Mouse (Mus musculus): ENCODE results near the gene Zfp993.
"Not testable (repeated sequence)": the region's sequence is repeated elsewhere in the genome, so short reads cannot be mapped to it uniquely, and the experiment has no call there.

The Zfp993 gene

DNA sequence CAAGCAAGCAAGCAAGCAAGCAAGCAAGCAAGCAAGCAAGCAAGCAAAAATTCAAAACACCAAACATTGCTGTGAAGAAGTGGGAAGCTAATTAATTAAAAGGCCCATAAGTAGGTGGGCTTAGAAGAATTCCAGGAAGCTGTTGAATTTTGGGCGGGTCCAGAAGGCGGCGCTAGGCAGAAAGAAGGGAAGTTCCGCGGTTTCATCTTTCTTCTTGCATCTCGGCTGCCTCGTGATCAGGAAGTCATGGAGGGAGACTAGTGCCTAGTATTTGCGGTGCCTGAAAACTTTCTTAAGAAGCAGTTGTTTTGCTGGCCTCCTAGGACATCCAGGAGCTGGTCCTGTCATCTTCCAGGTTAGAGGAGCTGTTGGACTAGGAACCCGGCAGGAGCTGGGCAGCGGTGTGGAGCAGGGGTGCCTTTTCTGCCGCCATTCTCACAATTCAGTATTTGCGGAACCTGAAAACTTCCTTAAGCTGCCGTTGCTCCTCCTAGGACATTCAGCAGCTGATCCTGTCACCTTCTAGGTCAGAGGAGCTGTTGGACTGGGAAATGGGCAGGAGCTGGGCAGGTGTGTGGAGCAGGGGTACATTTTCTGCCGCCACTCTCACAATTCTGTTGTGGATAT, at the start of gene Zfp993:
Zfp993 (plus strand) TSS at position 188 of the 627 bp plus-strand sequence.
- not testable (repeated sequence) for DNase-seq (ENCODE audit: low spot score)

DNA sequence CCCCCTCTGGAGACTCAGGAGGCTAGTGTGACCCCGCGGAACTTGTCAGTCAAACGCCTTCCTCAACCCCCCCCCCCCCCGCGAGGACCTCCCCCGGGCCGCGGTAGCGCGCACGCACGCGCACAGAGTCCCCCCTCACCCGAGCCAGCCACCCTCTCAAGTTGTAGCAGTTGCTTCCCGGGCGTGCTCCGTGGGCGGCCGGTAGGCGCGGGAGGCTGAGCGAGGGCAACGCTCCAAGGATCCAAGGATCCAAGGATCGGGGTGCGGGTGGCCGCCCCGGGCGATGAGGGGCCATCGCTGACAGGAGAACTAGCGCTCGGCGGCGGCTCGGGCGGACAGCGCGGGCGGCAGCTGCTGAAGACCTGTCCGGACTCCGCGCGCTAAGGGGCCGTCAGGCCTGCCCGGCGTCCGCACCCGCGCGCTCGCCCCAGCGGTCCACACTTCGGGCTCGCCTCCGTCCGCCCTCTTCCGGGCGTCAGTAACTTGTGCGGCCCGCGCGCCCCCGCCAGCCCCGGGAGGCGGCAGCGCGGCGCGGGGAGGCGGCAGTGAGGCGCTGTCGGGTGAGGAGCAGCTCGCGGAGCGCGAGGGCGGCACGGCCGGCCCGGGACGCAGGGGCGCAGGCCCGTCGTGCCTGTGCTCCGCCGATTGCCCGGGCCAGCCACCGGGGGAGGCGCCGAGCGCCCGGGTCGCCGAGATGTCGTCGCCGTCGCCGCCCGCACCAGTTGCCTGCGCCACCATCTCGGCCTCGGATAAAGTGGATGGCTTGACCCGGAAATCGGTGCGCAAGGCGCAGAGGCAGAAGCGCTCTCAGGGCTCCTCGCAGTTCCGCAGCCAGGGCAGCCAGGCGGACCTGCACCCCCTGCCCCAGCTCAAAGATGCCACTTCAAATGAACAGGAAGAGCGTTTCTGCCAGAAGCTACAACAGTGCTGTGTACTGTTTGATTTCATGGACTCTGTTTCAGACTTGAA, 30.6 kb upstream of the Zfp993 start:
- not testable (repeated sequence) for DNase-seq (ENCODE audit: low spot score)

GRCm38 (mm10) chr4:146603578-146604399, 7.0 kb upstream of the Zfp993 start:
- peak; percentile 10 for DNase-seq (ENCODE audit: low spot score)

DNA sequence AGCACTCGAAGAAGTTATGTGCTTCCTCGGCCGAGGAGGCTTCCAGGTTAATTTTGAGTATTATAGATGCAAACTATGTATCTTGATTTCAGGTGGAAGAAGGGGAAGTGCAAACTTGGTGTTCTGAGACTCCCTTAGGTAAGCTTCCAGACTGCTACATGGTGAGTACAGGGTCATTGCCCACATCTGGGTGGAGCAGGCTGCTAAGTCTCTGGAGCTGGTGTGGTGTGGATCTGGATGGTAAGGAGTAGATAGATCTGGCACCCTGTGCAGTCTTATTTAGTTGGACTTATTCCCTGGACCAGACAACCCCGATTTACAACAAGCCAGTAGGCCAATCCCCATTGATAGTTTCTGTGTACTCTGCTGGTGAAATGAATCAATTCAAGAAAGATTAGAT, 33.6 kb downstream of the Zfp993 start:
- not testable (repeated sequence) for DNase-seq (ENCODE audit: low spot score)

DNA sequence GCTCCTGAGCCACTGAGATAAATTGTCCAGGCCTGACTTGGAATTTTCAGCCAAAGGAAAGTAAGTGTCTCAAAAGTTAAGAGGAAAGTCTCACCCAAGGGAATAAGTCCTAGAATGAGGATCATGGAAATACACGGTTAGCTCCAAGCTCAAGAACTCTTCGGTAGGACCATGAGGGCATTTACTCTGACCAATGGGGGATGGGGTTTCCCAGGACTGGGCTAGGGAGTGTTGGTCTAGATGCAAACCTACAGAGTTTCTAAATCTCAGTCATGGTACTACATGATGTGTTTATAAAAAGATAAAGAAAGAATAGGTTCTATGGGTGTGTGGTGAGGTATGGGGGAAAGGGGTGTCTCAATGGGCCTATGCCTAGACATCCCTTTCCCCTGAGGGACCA, 38.9 kb downstream of the Zfp993 start:
- DNase-seq (ENCODE audit: low spot score) = not testable (repeated sequence)

DNA sequence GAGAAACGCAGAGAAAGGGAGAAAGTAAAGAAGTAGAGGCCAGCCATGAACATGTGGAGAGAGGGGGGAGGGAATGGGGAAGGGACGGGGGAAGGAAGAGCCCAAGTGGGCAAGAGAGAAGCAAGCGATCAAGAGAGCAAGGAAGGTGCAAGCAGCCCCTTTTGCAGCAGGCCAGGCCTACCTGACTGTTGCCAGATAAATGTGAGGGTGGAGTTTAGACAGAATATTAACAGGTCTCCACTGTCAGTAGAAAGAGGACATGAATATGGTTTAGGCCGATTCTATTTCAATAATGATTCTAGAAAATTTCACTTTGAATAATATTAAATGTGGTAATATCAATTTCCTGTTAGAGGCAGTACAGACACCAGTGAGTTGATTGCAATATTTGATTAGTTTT, 39.4 kb downstream of the Zfp993 start:
- DNase-seq (ENCODE audit: low spot score) = not testable (repeated sequence)

DNA sequence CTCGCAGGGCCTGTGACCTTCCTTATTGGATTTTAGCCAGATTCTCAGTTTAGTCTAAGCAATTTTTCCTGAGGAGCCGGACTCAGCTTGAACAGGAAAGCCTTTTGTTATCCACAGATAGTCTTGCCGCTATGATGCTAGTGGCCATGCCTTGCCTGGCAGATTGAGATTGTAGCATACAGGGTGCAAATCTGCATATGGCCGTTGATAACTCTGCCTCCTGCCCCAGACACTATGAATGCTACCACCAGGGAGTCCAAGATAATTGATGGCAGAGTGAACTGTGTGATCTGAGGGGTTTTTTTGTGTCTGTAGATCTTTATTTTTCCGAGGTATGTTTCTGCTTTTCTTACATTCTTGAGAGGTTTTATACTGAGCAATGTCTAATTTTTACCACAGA, 39.9 kb downstream of the Zfp993 start:
- not testable (repeated sequence) for DNase-seq (ENCODE audit: low spot score)
